Mouse (Mus musculus) heart, adult 2 months (tissue): ENCODE measurements around the gene Ethe1. TPM values are rescaled to one million over a fixed set of nuclear protein-coding genes. Genes with fewer than 3 reads are reported as not detected.

Experiments used
- DNase-seq, 2 experiments: peaks; one replicate each; pipeline ENCODE4 v3.0.0; 2021
- H3K27ac ChIP-seq: fragments of 200-600 bp; 2 replicates; pipeline ENCODE4 v1.8.1; 2022
- H3K27me3 ChIP-seq: fragments of 200-500 bp; 2 replicates; pipeline ENCODE4 v1.6.1; 2012; ENCODE audit warnings: mild to moderate bottlenecking, low read length, inconsistent platforms, mixed read lengths; ENCODE audit not compliant: control insufficient read depth, insufficient read depth
- H3K36me3 ChIP-seq: fragments of 200-500 bp; 2 replicates; pipeline ENCODE4 v1.6.1; 2012; ENCODE audit warnings: low read length, inconsistent platforms; ENCODE audit not compliant: control insufficient read depth, insufficient read depth
- H3K4me1 ChIP-seq: fragments of 200-500 bp; 2 replicates; pipeline ENCODE4 v1.6.1; 2011; ENCODE audit warnings: low read length; ENCODE audit not compliant: control insufficient read depth, insufficient read depth
- H3K4me3 ChIP-seq: fragments of 200-600 bp; 2 replicates; pipeline ENCODE4 v1.8.1; 2022
- H3K79me2 ChIP-seq: fragments of 200-500 bp; replicated peaks from 2 replicates; pipeline ENCODE4 v1.6.1; 2012; ENCODE audit warnings: mild to moderate bottlenecking, inconsistent platforms, low read length, moderate library complexity, mixed read lengths; ENCODE audit not compliant: control insufficient read depth, insufficient read depth
- H3K9ac ChIP-seq: fragments of 200-500 bp; 2 replicates; pipeline ENCODE4 v1.6.1; 2012; ENCODE audit warnings: low read depth, mild to moderate bottlenecking, control low read depth, inconsistent platforms, low read length, mixed read lengths
- CTCF ChIP-seq: fragments of 200-600 bp; IDR thresholded peaks from 2 replicates; pipeline ENCODE4 v1.8.1; 2022; ENCODE audit warnings: antibody characterized with exemption, mild to moderate bottlenecking, moderate library complexity
- EP300 ChIP-seq: fragments of 200-500 bp; IDR thresholded peaks from 2 replicates; pipeline ENCODE4 v1.6.1; 2011; ENCODE audit warnings: low read depth, low read length, control low read depth; ENCODE audit not compliant: insufficient read depth
- POLR2A ChIP-seq: fragments of 200-500 bp; IDR thresholded peaks from 2 replicates; pipeline ENCODE4 v1.6.1; 2011; ENCODE audit warnings: mild to moderate bottlenecking, low read depth, low read length, control low read depth; ENCODE audit not compliant: insufficient read depth
- WGBS: fragments of 180-500 bp; shearing (Covaris S2); methylation state at CpG from one replicate; pipeline ENCODE4 v1.1.7; 2018; 5-methylcytosine and 5-hydroxymethylcytosine counted together
- intact Hi-C: fragments of 180-260 bp; cut with DNase I; formaldehyde crosslinking; loops from one replicate; pipeline ENCODE4 v1.15.1; 2025
- long read RNA-seq: library from polyadenylated mRNA; stranded (forward); transcript quantifications from one replicate; pipeline ENCODE4 v2.0.0, GENCODE M21; 2021
- polyA plus RNA-seq: library from polyadenylated mRNA; depleted of rRNA; stranded (reverse); fragments of >200 nt; gene quantifications from 2 replicates; pipeline ENCODE4 v1.2.3, GENCODE M21; 2012; rRNA removed
- total RNA-seq, 2 experiments: library from RNA; stranded (reverse); gene quantifications; 2 replicates each; pipeline ENCODE4 v1.2.3; 2021

Ethe1 gene
- 10 to 100 TPM; 53.2 to 65.2 TPM for total RNA-seq
- 50.4 and 57.3 TPM in 2 replicates for polyA plus RNA-seq
- long read RNA-seq, partial matches to known transcripts: 67 of 68 reads
- long read RNA-seq, other reads (novel, unspliced or antisense): 1 of 68 reads

DNA sequence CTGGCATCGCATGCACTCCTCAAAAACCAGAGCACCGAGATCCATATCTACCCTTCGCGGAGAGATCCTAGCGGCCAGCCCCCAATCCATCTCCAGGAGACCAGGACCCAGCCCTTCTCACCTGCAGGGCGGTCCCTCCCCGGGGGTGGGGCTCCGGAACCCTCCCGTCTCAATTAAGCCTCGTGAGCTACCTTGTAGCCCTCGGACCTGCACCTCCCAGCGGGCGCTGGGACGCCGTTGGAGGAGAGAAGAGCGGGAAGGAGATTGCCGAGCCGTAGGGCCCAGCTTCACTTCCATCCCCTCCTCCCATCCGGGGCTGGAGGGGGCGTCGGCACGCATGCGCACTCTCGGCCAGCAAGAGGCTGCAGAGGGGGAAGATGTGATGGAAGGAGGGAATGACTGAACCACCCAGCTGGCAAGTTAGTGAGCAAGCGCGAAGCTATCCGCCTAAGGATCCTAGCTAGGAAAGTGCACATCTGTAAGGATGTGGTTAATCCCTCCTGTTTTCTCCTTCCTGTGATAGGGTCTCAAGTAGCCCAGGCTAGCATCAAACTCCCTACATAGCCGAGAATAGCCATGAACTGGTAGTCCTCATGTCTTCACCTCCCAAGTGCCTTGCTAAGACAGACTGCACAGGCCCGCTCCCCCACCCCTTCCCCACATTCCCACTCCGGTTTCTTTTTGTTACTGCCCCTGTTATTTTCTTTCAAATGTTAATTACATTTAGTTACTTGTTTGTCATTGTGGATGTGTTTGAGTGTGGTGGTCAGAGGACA is at the start of gene Ethe1, which contains the start of gene Zfp575:
TSS of gene Ethe1 (plus strand) at position 214 of the 776 bp plus-strand sequence.
TSS of gene Zfp575 (minus strand) at position 312 of the 776 bp plus-strand sequence.
- no peaks in the 10 kb centered on the region; the same call in 1 of the 2 replicates for H3K4me1 ChIP-seq
- TF ChIP-seq CTCF (no peak), EP300 (no peak), POLR2A (no peak)
- peak; percentile 44 to 54 for DNase-seq
- H3K79me2 ChIP-seq: no peaks in the 10 kb centered on the region
- WGBS: 11% methylated on average over 30 of the region's 30 CpGs
- intact Hi-C loops: no loop called here
- peaks cover 1% of the 10 kb centered on the region; the same call in 1 of the 2 replicates for H3K27me3 ChIP-seq
- no peak within 1 kb of the TSS for H3K27ac ChIP-seq
- no peaks in the 10 kb centered on the region for H3K36me3 ChIP-seq
- H3K4me3 ChIP-seq: peak within 1 kb of the TSS; percentile 32; the same call in 1 of the 2 replicates
- peak within 1 kb of the TSS; percentile 8; the same call in 1 of the 2 replicates for H3K9ac ChIP-seq

GRCm38 (mm10) chr7:24537591-24537990 is 49.8 kb upstream of the Ethe1 start:
- no peak for DNase-seq
- Histone ChIP-seq H3K4me3 (no peak overlapping the region), H3K4me1 (no peaks in the 10 kb centered on the region), H3K27ac (no peak overlapping the region), H3K79me2 (peaks cover 2% of the 10 kb centered on the region; the same call in 1 of the 2 replicates), H3K27me3 (no peaks in the 10 kb centered on the region), H3K9ac (no peak overlapping the region), H3K36me3 (no peaks in the 10 kb centered on the region)
- 73% methylated on average over 5 of the region's 5 CpGs for WGBS
- intact Hi-C loops: loop anchor here (10.0 kb wide), 1 partner anchor 437 kb away; the partner anchor contains the start of gene Rabac1
- TF ChIP-seq POLR2A: no peak
- TF ChIP-seq EP300: no peak
- TF ChIP-seq CTCF: no peak

GRCm38 (mm10) chr7:24538154-24538553 is 49.2 kb upstream of the Ethe1 start:
- Histone ChIP-seq H3K4me3 (no peak overlapping the region), H3K36me3 (no peaks in the 10 kb centered on the region), H3K9ac (no peak overlapping the region), H3K27ac (no peak overlapping the region), H3K27me3 (no peaks in the 10 kb centered on the region), H3K79me2 (peaks cover 2% of the 10 kb centered on the region; the same call in 1 of the 2 replicates), H3K4me1 (no peaks in the 10 kb centered on the region)
- DNase-seq: peak in 1 of 2 experiments; percentile 17
- TF ChIP-seq EP300: no peak
- TF ChIP-seq CTCF: peak; percentile 41
- 0 out of 2 replicates have a peak, but pooled peaks have one; percentile 2 for TF ChIP-seq POLR2A
- WGBS: 24% methylated on average over 5 of the region's 5 CpGs
- intact Hi-C loops: loop anchor here (10.0 kb wide), 1 partner anchor 437 kb away; the partner anchor contains the start of gene Rabac1

- Histone ChIP-seq H3K4me1 (no peaks in the 10 kb centered on the region), H3K27ac (no peak overlapping the region), H3K79me2 (peaks cover 2% of the 10 kb centered on the region; the same call in 1 of the 2 replicates), H3K4me3 (no peak overlapping the region), H3K9ac (no peak overlapping the region), H3K36me3 (no peaks in the 10 kb centered on the region), H3K27me3 (no peaks in the 10 kb centered on the region)
- WGBS: 70% methylated on average over 5 of the region's 5 CpGs
- TF ChIP-seq CTCF: no peak
- no peak for TF ChIP-seq EP300
- no peak for TF ChIP-seq POLR2A
- intact Hi-C loops: loop anchor here (10.0 kb wide), 1 partner anchor 436 kb away; the partner anchor contains the start of gene Rabac1
- DNase-seq: no peak
Observed at GRCm38 (mm10) chr7:24538701-24539100, 48.6 kb upstream of the Ethe1 start.

DNA sequence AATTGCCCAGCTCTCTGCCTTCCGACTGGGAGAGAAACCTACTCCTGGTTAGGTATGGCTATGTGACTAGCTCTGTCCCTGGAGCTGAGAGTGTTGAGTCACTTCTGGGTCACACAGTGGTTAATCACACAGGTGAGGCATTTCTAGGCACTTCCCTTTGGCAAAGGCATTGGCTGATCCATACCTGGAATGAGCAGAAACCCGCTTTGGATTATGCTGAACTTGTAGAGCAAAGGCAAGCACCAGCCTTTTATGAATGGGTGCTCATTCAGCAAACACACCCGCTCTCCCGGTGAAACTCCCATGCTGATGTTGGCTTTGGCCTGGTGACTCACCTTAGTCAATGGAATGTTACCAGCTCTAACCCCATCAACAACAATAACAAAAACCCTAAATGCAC is 47.7 kb upstream of the Ethe1 start:
- Histone ChIP-seq H3K36me3 (no peaks in the 10 kb centered on the region), H3K79me2 (no peaks in the 10 kb centered on the region), H3K4me3 (no peak overlapping the region), H3K9ac (no peak overlapping the region), H3K4me1 (no peaks in the 10 kb centered on the region), H3K27ac (no peak overlapping the region), H3K27me3 (no peaks in the 10 kb centered on the region)
- intact Hi-C loops: loop anchor here (10.0 kb wide), 1 partner anchor 435 kb away; the partner anchor contains the start of gene Rabac1
- no peak for TF ChIP-seq CTCF
- TF ChIP-seq POLR2A: no peak
- no peak for TF ChIP-seq EP300
- WGBS: 89% methylated on average over 4 of the region's 4 CpGs
- DNase-seq: no peak
